Mouse (Mus musculus) limb, embryonic 14.5 days (tissue): ENCODE measurements at regions not wholly inside any gene's neighbourhood (a gene's known extent, or its start where the extent isn't known, plus 50 kb on each side); places are given as distances from the start of the nearest gene placed in this dataset.

ENCODE experiments used
- ATAC-seq: fragments of 200-750 bp; cut with Nextera tagmentation; 2 replicates; pipeline ENCODE4 v1.8.0; 2017; ENCODE audit warnings: low read depth, moderate number of reproducible peaks, moderate TSS enrichment; ENCODE audit not compliant: low FRiP score
- DNase-seq: peaks from one replicate; pipeline ENCODE4 v3.0.0-alpha.2; 2015; ENCODE audit warnings: low spot score
- H3K27ac ChIP-seq: fragments of 300-500 bp; sonication (generic); replicated peaks from 2 replicates; pipeline ENCODE4 v1.5.1; 2014; ENCODE audit warnings: low read depth, mild to moderate bottlenecking, low read length, moderate library complexity, mixed read lengths
- H3K27me3 ChIP-seq: fragments of 300-500 bp; sonication (generic); 2 replicates; pipeline ENCODE4 v1.6.1; 2014; ENCODE audit warnings: low read length, mixed read lengths; ENCODE audit not compliant: control insufficient read depth, insufficient read depth
- H3K36me3 ChIP-seq: fragments of 300-500 bp; sonication (generic); 2 replicates; pipeline ENCODE4 v1.6.1; 2014; ENCODE audit warnings: mild to moderate bottlenecking, low read length, moderate library complexity, mixed read lengths; ENCODE audit not compliant: control insufficient read depth, insufficient read depth
- H3K4me1 ChIP-seq: fragments of 300-500 bp; sonication (generic); 2 replicates; pipeline ENCODE4 v1.6.1; 2014; ENCODE audit warnings: antibody characterized with exemption, low read length, mixed read lengths; ENCODE audit not compliant: control insufficient read depth, insufficient read depth
- H3K4me2 ChIP-seq: fragments of 300-500 bp; sonication (generic); replicated peaks from 2 replicates; pipeline ENCODE4 v1.6.1; 2014; ENCODE audit warnings: low read depth, mild to moderate bottlenecking, low read length, moderate library complexity; ENCODE audit not compliant: severe bottlenecking
- H3K4me3 ChIP-seq: fragments of 300-500 bp; sonication (generic); replicated peaks from 2 replicates; pipeline ENCODE4 v1.5.1; 2014; ENCODE audit warnings: low read length
- H3K9ac ChIP-seq: fragments of 300-500 bp; sonication (generic); 2 replicates; pipeline ENCODE4 v1.6.1; 2014; ENCODE audit warnings: mild to moderate bottlenecking, low read depth, low read length, moderate library complexity; ENCODE audit not compliant: severe bottlenecking
- H3K9me3 ChIP-seq: fragments of 300-500 bp; sonication (generic); 2 replicates; pipeline ENCODE4 v1.6.1; 2016; ENCODE audit warnings: low read length; ENCODE audit not compliant: control insufficient read depth
- POLR2A ChIP-seq: fragments of 200-500 bp; IDR thresholded peaks from 2 replicates; pipeline ENCODE4 v1.8.0; 2012; ENCODE audit warnings: inconsistent platforms, mild to moderate bottlenecking, moderate library complexity, borderline replicate concordance; ENCODE audit not compliant: insufficient read depth, insufficient read length; ENCODE audit errors: extremely low read depth
- WGBS: fragments of 180-500 bp; shearing (Covaris S2); extraction: QIAGEN DNeasy Blood & Tissue Kit; methylation state at CpG from one replicate; pipeline ENCODE4 v1.1.7; 2014; 5-methylcytosine and 5-hydroxymethylcytosine counted together

GRCm38 (mm10) chr4:9027383-9027782, 788.5 kb upstream of the Car8 start:
- no peak overlapping the region for H3K27ac ChIP-seq
- peaks cover 20% of the 10 kb centered on the region for H3K27me3 ChIP-seq
- peaks cover 11% of the 10 kb centered on the region for H3K4me1 ChIP-seq
- WGBS = 5% methylated on average over 7 of the region's 7 CpGs
- no peak for ATAC-seq
- no peaks in the 10 kb centered on the region for H3K9me3 ChIP-seq
- peak overlapping the region; percentile 84 for H3K4me2 ChIP-seq
- H3K4me3 ChIP-seq = peak overlapping the region; percentile 43; the same call in 1 of the 2 replicates
- TF ChIP-seq POLR2A = no peak
- H3K9ac ChIP-seq = no peak overlapping the region
- no peaks in the 10 kb centered on the region for H3K36me3 ChIP-seq
- no peak for DNase-seq

- no peak for ATAC-seq
- DNase-seq = no peak
- Histone ChIP-seq H3K9ac (no peak overlapping the region), H3K4me3 (no peak overlapping the region), H3K36me3 (no peaks in the 10 kb centered on the region), H3K27ac (no peak overlapping the region), H3K4me1 (peaks cover 11% of the 10 kb centered on the region), H3K27me3 (peaks cover 21% of the 10 kb centered on the region), H3K4me2 (no peak overlapping the region), H3K9me3 (no peaks in the 10 kb centered on the region)
- TF ChIP-seq POLR2A = no peak
- 68% methylated on average over 16 of the region's 16 CpGs for WGBS
Measured at GRCm38 (mm10) chr4:9026841-9027240, 788.0 kb upstream of the Car8 start.

DNA sequence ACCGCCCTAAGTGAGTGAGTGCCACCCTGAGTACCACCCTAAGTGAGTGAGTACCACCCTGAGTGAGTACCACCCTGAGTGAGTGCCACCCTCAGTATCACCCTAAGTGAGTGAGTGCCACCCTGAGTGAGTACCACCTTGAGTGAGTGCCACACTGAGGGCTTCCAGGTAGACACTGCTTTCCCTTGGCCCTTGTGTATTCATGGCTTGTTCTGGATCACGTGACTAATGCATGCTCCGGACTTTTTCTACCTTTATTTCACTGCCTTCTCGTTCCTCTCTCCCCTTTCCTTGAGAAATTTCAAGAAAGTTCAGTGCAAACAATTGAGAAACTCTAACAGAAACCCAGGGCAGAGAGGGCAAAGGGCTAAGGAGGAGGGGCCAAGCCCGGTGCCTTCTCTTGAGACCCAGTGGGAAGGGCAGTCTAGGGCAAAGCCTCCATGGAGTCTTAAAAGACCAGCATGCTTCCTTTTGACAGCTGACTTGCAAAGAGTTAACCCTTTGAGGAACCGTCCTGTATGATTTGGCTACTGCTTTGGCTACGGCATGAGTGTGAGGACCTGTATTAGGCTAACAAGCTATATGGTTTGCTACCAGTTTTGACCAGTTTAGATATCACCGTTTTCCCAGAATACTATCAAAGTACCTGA, 787.1 kb upstream of the Car8 start:
- Histone ChIP-seq H3K9me3 (no peaks in the 10 kb centered on the region), H3K36me3 (no peaks in the 10 kb centered on the region), H3K4me2 (no peak overlapping the region), H3K27me3 (peaks cover 21% of the 10 kb centered on the region), H3K4me1 (peaks cover 11% of the 10 kb centered on the region), H3K27ac (no peak overlapping the region), H3K9ac (no peak overlapping the region), H3K4me3 (no peak overlapping the region)
- 65% methylated on average over 8 of the region's 8 CpGs for WGBS
- no peak for TF ChIP-seq POLR2A
- ATAC-seq (no peak), DNase-seq (no peak)

- no peak overlapping the region for H3K4me2 ChIP-seq
- WGBS = 71% methylated on average over 6 of the region's 6 CpGs
- H3K9me3 ChIP-seq = no peaks in the 10 kb centered on the region
- ATAC-seq (no peak), DNase-seq (no peak)
- H3K27ac ChIP-seq = no peak overlapping the region
- H3K4me1 ChIP-seq = peaks cover 17% of the 10 kb centered on the region
- no peaks in the 10 kb centered on the region for H3K36me3 ChIP-seq
- no peak for TF ChIP-seq POLR2A
- H3K9ac ChIP-seq = no peak overlapping the region
- H3K27me3 ChIP-seq = peaks cover 21% of the 10 kb centered on the region
- no peak overlapping the region for H3K4me3 ChIP-seq
Measured at GRCm38 (mm10) chr4:9024216-9024925, 785.5 kb upstream of the Car8 start.

- WGBS = 38% methylated on average over 22 of the region's 22 CpGs
- peak overlapping the region; percentile 9; the same call in 1 of the 2 replicates for H3K4me2 ChIP-seq
- H3K27ac ChIP-seq = no peak overlapping the region
- peak; percentile 53; the same call in 1 of the 2 replicates for ATAC-seq
- H3K9me3 ChIP-seq = no peaks in the 10 kb centered on the region
- H3K36me3 ChIP-seq = no peaks in the 10 kb centered on the region
- no peak overlapping the region for H3K9ac ChIP-seq
- H3K4me1 ChIP-seq = peaks cover 35% of the 10 kb centered on the region
- no peak for TF ChIP-seq POLR2A
- H3K4me3 ChIP-seq = no peak overlapping the region
- H3K27me3 ChIP-seq = peaks cover 22% of the 10 kb centered on the region
- no peak for DNase-seq
Measured at GRCm38 (mm10) chr4:9019241-9020110, 780.6 kb upstream of the Car8 start.
